Mouse (Mus musculus): ENCODE measurements around the gene Epha5. TPM values are rescaled to one million over a fixed set of nuclear protein-coding genes. Genes with fewer than 3 reads are reported as not detected.

Gene Epha5
- polyA plus RNA-seq, 1 experiment from 2014 or later, result 0.87 TPM

DNA sequence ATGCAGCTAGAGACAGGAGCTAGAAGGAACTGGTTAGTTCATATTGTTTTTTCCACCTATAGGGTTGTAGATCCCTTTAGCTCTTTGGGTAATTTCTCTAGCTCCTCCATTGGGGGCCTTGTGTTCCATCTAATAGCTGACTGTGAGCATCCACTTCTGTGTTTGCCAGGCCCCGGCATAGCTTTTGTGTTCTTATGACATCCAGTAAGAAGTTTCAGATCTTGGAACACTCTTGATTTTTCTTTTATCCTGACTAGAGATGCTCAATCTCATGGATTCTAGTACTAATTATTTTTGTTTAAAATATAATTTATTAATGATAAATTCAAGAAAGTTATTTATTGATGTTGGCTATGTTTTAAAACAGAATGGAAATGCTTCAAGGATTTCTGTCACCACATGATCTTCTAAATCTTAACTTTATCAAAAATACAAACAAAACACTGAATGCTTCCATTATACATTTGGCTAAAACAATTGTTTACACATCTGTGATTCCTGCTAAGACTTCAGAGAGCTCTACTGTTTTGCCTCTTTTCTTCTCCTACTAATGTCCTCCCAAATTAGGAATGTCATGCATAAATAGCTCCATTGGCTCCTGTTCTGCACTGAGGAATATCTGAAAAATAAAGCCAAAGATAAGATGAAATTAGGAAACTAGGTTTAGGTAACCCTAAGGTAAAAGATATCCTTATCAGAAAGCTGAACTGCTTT, 379.8 kb downstream of the Epha5 start:
- Histone ChIP-seq H3K27me3 (replicated peaks; ENCODE audit: control insufficient read depth, insufficient read depth, low read length) (no peaks in the 10 kb centered on the region), H3K4me3 (ENCODE audit: low read depth, low read length) (no peak overlapping the region), H3K9ac (ENCODE audit: low read depth, low read length) (no peak overlapping the region), H3K36me3 (ENCODE audit: control insufficient read depth, insufficient read depth) (no peaks in the 10 kb centered on the region), H3K4me2 (replicated peaks; ENCODE audit: low read depth) (no peak overlapping the region), H3K9me3 (ENCODE audit: control insufficient read depth) (no peaks in the 10 kb centered on the region), H3K27ac (ENCODE audit: low read depth, low read length) (no peak overlapping the region), H3K4me1 (replicated peaks; ENCODE audit: control insufficient read depth, insufficient read depth, low read length) (no peaks in the 10 kb centered on the region)
- no peak for ATAC-seq
- WGBS, result 81% methylated on average over 1 of the region's 1 CpGs
- TF ChIP-seq CTCF (IDR thresholded peaks at IDR 0.05; ENCODE audit: low read depth), result no peak
